Mouse (Mus musculus) induced T-regulatory cell, adult 2 months (primary cell): ENCODE results near the gene Efhd2.

Experiments
- DNase-seq: peaks from one replicate; pipeline ENCODE4 v3.0.0-alpha.2; 2012; ENCODE audit warnings: low read depth

Gene Efhd2

GRCm38 (mm10) chr4:141879875-141880274, 5.2 kb upstream of the Efhd2 start:
- DNase-seq = no peak

- DNase-seq = no peak
Observed at GRCm38 (mm10) chr4:141879074-141879473, 4.4 kb upstream of the Efhd2 start.

GRCm38 (mm10) chr4:141878621-141879020, 3.9 kb upstream of the Efhd2 start:
- DNase-seq = no peak

- no peak for DNase-seq
Observed at GRCm38 (mm10) chr4:141875481-141876108, 875 bp upstream of the Efhd2 start.

- DNase-seq = peak; percentile 35
Observed at GRCm38 (mm10) chr4:141874111-141874600, 564 bp downstream of the Efhd2 start.

GRCm38 (mm10) chr4:141872977-141873376, 1.7 kb downstream of the Efhd2 start:
- DNase-seq = no peak

- no peak for DNase-seq
Observed at GRCm38 (mm10) chr4:141871909-141872308, 2.8 kb downstream of the Efhd2 start.

GRCm38 (mm10) chr4:141871333-141871725, 3.4 kb downstream of the Efhd2 start:
- no peak for DNase-seq

GRCm38 (mm10) chr4:141870666-141871332, 3.9 kb downstream of the Efhd2 start:
- DNase-seq = no peak

GRCm38 (mm10) chr4:141869436-141870215, 5.1 kb downstream of the Efhd2 start:
- no peak for DNase-seq

- no peak for DNase-seq
Observed at GRCm38 (mm10) chr4:141868051-141868450, 6.7 kb downstream of the Efhd2 start.

GRCm38 (mm10) chr4:141867498-141867897, 7.2 kb downstream of the Efhd2 start:
- DNase-seq = no peak

- no peak for DNase-seq
Observed at GRCm38 (mm10) chr4:141866933-141867490, 7.7 kb downstream of the Efhd2 start.

- no peak for DNase-seq
Observed at GRCm38 (mm10) chr4:141865600-141865999, 9.1 kb downstream of the Efhd2 start.

- no peak for DNase-seq
Observed at GRCm38 (mm10) chr4:141865006-141865405, 9.7 kb downstream of the Efhd2 start.

- no peak for DNase-seq
Observed at GRCm38 (mm10) chr4:141864506-141864905, 10.2 kb downstream of the Efhd2 start.

GRCm38 (mm10) chr4:141863726-141864280, 10.9 kb downstream of the Efhd2 start:
- no peak for DNase-seq

GRCm38 (mm10) chr4:141862867-141863266, 11.9 kb downstream of the Efhd2 start:
- DNase-seq = no peak

- peak; percentile 56 for DNase-seq
Observed at GRCm38 (mm10) chr4:141861591-141862295, 13.0 kb downstream of the Efhd2 start.

- DNase-seq = no peak
Observed at GRCm38 (mm10) chr4:141860246-141860841, 14.4 kb downstream of the Efhd2 start.

GRCm38 (mm10) chr4:141859351-141859750, 15.4 kb downstream of the Efhd2 start:
- DNase-seq = no peak
